Mouse (Mus musculus) brain, adult 2 months (tissue): Measurements from ENCODE around the gene Gng11.
A peak's percentile ranks its signal among the peaks of the same experiment; 100 is the strongest.

ENCODE experiments used
- DNase-seq: peaks from one replicate; pipeline ENCODE4 v3.0.0; 2011; ENCODE audit warnings: low read depth, low spot score

Gng11 gene

DNA sequence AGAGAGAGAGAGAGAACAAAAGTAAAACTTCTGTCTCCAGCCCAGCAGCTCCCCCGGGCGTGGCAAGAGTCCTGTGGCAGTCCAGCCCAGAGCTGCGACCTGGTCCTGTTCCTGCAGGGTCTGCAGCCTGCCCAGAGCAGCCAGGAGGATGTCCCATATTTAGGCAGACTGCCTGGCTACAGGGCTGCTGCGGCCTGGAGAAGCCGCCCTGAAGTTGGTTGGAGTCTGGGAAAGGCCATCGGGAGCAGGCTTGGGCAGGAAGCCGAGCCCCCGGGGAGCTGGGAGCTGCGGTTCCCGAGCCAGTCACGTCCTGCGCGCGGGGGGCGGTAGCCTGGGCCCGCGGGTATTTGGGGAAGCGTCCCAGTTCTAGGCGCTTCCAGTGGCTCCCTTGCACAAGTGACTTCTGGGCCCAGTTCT is at the start of gene Gng11:
Gene Gng11 (plus strand): TSS at position 15 of the 417 bp plus-strand sequence.
- DNase-seq: peak; percentile 50

DNA sequence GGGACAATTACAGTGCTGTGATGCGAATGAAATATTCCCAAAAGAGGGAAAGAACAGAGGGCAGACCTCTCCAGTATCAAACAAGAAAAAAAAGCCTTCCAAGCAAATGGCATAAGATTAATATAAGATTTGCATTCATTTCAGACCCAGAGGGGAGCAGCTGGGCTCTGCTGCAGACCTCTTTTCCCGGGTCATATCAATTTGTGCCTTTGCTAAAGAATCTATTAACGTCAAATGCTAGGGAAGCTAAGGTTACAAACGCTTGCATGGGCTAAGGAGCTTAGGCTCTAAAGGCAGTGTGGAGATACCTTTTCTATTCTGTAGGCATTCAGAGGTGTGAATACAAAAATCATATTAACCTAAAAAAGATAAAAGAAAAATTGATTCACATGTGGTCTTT is 48.7 kb upstream of the Gng11 start:
- DNase-seq: no peak

DNA sequence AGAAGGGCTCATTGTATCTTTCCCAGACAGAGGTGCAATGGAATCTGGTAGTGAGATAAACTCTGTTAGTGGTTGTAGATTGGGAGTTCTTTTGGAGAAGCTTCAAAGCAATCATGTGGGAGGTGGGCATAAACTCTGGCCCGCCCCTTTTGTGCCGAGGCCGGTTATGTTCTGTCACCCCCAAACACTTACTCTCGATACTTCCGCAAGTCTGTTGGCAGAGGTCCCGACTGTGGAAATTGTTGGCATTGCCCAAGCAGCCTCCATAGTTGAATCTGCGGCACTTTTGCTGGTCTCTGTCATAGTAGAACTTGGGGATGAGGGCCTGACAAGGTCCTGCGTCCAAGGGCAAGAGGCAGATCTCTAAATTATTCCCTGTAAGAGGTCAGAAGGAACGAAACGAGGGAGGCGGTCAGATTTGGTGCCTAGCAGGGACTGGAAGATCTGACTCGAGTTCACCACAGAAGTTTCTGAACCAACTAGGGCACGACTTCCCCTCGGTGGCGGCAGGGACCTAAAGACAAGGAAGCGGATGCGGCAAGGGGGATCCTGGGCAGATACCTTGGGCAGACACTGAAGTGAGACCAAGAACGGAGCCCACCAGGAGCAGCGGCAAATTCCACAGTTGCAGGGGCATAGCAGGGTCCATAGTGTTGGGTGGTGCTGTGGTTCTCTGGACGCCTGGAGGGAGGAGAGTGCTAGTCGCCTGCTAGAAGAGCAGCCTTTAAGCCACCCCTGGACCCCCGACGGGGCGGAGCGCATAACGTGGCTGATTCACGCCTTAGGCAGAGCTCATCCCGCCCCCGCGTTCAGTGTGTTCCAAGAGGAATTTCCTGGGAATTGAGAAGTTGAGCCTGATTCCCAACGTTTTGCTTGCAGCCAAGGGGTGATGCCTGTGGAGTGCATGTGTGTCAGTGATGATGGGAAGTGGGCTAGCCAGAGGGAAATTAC is 35.8 kb upstream of the Gng11 start:
- DNase-seq: peak; percentile 12

DNA sequence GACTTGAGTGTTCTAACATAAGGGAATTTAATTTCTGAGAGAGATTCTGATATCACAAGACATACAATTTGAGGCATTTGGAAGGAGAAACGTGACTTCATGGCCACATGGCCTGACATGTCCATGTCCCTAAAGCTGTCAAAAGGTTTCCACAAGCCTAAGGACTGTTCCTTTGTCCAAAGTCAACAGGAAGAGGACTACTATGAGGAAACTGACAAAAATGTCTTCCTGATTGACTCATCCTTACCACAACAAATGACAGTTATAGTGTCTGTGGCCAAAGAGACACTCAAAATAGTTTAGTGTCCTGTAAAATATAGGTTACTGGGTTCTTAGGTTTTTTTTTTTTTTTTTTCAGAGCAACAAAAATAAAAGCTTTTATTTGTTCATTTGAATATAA is 30.0 kb upstream of the Gng11 start:
- no peak for DNase-seq

DNA sequence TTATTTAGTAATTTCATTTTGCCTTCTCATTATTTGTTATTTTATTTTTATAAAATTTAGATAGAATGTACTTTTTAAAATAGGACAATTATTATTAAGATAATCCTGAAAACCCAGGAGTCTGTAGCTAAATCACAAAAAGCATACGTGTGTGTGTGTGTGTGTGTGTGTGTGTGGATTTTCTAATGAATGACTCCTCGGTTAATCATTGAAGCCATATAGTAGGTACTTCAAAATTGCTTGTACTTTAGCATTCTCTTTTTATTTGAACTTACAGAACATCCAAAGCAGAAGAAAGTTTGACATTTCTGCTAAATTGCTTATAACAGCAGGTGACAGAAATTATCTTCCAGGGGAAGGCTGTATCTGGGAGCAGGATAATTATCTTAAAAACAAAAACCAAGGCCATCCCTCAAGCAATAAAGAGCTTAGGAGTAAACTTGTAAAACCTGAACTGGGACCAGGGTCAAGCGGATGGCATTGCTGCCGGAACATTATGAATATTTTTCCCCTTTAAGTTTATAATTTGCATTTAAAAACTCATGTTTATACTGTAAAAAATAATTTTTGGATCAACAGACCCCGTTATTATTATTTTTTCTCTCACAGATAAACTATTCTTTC is 20.9 kb upstream of the Gng11 start:
- DNase-seq: no peak

DNA sequence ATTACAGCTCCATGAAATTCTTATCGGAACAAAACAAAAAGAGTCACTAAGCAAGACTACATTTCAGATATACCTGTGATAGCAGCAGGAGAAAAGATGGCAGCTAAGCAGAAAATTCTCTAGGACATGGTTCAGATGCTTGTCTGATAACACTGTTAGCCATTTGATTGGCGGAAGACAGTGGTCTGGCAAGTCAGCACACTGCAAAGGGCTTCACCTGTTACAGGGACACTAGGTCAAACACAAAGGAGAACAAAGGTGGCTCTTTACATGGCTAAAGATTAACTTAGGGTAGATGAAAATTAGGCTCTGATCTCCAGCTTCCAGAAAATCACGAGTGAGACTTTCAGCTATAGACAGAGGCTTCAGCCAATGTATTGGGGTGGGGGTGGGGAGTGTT is 15.0 kb upstream of the Gng11 start, which contains the start of gene Tfpi2:
Gene Tfpi2 (minus strand): TSS at position 170 of the 400 bp plus-strand sequence.
- DNase-seq: no peak

- DNase-seq: no peak
These were observed 10.2 kb upstream of the Gng11 start, which contains the start of gene Gngt1 for GRCm38 (mm10) chr6:3993492-3993891. Gene Gngt1 (plus strand): TSS chr6:3993792.

DNA sequence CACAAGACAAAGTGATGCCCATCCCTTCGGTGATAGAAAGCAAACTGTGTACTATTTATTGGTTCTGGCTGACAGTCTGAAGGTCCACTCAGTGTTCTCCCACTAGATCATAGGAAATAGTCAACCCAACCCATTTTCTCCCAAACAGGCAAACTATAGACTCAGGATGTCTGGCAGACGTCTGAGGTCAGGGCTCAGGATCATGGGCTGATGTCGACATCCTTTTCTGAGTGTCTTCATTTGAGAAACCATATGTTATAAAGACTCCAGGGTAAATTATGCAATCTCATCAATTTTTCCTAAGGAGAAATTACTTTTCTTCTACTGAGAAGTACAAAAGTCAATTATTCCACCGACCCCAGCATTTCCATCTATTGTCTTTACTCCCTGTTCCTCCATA is 5.6 kb upstream of the Gng11 start:
- DNase-seq: no peak

GRCm38 (mm10) chr6:3999296-3999695 is 4.4 kb upstream of the Gng11 start:
- DNase-seq: peak; percentile 74

DNA sequence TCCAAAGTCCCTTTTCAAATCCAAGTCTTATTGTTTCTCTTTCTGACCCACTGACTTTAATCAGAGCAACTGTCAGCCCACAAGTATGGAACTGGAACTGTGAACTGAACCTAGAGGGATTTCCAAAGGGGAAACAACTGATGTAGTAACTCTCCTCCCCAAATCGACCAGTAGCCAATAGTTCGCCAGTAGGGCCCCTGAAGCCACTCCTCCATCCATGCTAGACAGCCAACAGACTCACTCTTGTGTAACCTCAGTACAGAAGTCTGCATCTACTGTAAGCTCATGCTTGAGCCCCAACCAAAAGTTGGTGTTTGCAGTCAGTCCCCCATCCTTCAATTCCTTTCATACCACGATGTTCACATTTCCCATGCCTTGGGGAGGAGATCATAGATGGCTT is 3.0 kb upstream of the Gng11 start:
- peak; percentile 32 for DNase-seq

DNA sequence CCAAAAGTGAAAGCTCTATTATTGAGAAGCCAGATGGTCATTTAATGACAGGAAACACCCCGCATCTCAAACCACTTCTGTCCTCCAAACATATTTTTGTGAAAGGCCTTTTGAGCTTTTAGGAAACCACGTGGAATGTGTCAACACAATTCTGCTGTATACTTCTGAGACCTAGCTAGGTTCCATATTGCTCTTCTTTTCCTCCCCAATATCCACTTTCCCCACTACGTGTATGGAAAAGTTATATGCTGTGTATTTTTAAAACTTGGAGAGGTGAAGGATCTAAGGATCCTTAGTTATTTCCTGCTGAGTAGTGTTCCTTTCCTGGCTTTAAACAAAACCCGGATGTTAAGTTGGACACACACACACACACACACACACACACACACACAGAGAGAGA is 259 bp upstream of the Gng11 start:
- peak; percentile 30 for DNase-seq

- DNase-seq: no peak
These were observed 1.1 kb downstream of the Gng11 start for GRCm38 (mm10) chr6:4004808-4005207.

DNA sequence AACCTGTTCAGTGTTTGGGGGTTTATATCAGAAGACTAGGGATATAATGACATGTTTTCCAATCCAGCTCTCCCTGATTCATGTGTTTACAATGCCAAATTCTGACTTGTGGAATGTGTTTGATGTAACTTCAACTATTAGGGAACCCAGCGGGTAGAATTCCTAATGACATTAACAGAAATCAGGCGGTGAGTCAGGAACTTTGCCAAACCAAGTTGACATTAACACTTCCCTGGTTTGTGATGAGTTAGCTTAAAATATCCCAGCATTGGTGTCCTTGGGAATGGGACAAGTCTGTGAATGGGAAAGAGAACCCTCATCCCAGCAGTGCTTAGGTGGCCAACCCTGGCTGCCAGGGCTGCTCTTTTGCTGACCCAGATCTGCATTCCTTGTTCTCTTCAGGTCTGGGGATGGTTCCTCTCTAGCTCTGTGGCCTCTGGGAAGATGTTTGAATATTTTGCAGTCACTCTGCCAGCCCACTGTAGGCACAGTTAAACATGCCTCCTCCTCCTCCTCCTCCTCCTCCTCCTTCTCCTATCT is 4.9 kb downstream of the Gng11 start:
- no peak for DNase-seq

DNA sequence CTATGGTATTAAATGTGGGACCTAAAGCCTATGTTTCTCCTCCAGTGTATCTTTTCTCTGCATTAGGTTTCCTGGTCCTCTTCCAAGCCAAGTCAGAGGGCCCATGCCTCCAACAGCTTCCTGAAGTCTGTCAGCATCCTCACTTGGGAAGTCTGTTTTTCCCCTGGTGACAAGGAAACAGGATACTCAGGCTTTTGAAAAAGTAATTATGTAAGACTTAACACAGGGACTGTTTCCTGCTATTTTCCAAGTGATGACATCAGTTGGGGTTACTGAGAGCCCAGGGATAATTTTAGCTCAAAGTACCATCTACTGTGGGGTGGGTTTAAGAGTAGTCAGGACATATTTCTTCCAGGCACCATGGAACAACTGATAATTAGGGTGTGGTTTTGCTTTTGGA is 5.8 kb downstream of the Gng11 start:
- DNase-seq: no peak

DNA sequence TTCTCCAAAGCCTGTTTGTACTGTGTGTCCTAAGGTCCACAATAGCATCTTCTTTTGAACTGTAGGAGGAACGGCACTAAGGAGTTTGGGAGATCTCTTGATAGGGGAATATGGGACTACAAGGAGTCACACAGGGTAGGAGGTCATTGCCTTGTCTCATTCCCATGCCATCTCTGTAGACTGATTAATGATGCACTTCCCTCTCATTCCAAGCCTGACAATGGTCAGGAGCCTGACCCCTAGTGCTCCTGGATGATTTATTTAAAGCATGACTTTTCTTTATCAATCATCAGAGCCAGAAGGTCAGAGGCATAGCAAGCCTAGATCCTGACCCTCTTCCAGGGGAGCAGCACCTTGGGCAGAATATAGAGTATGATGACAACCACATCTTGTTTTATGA is 18.9 kb downstream of the Gng11 start:
- DNase-seq: no peak

- no peak for DNase-seq
These were observed 22.7 kb downstream of the Gng11 start for GRCm38 (mm10) chr6:4026367-4026766.

DNA sequence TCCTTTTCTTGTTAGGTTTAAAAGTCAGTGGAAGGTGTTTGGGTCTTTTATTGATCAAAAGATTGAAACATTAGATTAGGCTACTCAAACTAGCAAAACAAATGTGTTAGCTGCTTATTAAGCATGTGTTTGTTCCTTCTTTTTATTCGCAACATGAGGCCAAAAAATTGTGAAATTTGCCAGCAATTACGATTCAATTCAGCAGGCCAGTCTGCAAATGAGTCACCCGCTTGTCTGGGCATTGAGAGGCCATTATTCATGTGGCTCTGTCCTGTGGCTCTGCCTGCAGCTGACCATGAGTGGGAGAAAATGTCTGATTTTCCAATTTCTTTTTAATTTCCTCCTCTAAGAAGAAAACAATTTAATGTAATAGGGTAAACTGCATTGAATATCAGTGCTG is 27.3 kb downstream of the Gng11 start:
- peak; percentile 49 for DNase-seq

DNA sequence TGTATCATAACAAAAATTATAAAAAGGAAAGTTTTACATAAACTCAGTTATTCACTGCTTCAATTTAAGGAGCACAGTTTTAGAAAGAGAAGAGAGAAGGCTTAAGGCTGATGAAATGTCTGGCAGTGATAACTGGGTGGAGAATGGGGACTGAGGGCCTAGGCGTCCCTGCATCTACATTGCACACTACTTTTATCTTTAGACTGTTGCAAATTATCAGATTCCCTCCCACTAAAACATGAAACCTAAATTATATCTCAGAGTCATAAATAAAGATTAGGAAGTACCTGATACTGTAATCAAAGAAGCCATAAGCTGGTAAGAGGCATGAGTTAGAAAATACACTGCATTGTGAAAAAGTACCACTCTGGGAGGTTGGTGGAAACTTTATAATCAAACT is 38.1 kb downstream of the Gng11 start:
- no peak for DNase-seq

- no peak for DNase-seq
These were observed 43.5 kb downstream of the Gng11 start for GRCm38 (mm10) chr6:4047200-4047599.

DNA sequence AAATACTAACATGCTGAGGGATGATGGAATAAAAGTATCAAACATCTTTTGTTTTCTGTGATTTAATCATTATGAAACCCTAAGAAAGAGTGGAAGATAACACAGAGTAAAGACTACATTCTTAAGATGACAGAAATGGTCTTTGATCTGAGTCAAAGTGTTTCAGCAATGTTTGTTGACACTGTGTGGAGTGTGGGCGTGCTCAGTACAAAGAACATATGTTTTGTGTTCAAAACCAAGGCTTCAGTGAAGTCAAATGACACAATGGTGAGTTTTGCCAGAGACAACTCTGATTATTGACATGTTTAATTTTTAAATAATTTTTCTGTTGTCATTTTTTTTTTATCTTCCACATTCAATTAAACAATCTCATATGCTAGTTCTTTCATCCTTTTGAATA is 49.1 kb downstream of the Gng11 start:
- DNase-seq: no peak

DNA sequence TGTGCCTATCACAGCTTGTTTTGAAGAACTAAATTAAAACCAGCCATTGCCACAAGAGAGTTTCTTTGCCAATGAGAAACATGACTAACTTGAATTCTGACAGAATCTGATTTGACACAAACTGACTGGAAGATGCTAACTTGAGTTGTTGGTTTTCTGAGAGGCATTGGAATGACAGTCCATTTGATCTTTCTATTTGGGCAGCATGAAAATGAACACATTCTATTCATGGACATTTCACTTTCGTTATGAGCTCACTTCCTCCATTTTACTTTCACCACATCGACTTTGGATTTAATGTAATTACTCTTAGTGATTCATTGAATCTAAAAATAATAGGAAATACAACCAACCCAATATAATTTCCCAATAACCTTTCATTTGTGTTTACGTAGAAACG is 50.7 kb downstream of the Gng11 start:
- DNase-seq: no peak
